Mouse (Mus musculus) midbrain, embryonic 13.5 days (tissue): ENCODE results near the gene Cpn1. TPM values are rescaled to one million over a fixed set of nuclear protein-coding genes. Genes with fewer than 3 reads are reported as not detected.

Experiments used
- ATAC-seq: fragments of 200-750 bp; cut with Nextera tagmentation; 2 replicates; pipeline ENCODE4 v1.8.0; 2017; ENCODE audit warnings: mild to moderate bottlenecking, moderate TSS enrichment, moderate library complexity
- H3K27ac ChIP-seq: fragments of 300-500 bp; sonication (generic); 2 replicates; pipeline ENCODE4 v1.5.1; 2015; ENCODE audit warnings: inconsistent platforms, mild to moderate bottlenecking, moderate library complexity
- H3K27me3 ChIP-seq: fragments of 300-500 bp; sonication (generic); 2 replicates; pipeline ENCODE4 v1.6.1; 2015; ENCODE audit warnings: mild to moderate bottlenecking, inconsistent platforms
- H3K36me3 ChIP-seq: fragments of 300-500 bp; sonication (generic); 2 replicates; pipeline ENCODE4 v1.6.1; 2015; ENCODE audit warnings: mild to moderate bottlenecking, inconsistent platforms
- H3K4me1 ChIP-seq: fragments of 300-500 bp; sonication (generic); replicated peaks from 2 replicates; pipeline ENCODE4 v1.6.1; 2015; ENCODE audit warnings: inconsistent platforms
- H3K4me2 ChIP-seq: fragments of 300-500 bp; sonication (generic); replicated peaks from 2 replicates; pipeline ENCODE4 v1.6.1; 2015; ENCODE audit warnings: moderate library complexity, mild to moderate bottlenecking, inconsistent platforms
- H3K4me3 ChIP-seq: fragments of 300-500 bp; sonication (generic); replicated peaks from 2 replicates; pipeline ENCODE4 v1.5.1; 2015; ENCODE audit warnings: mild to moderate bottlenecking, inconsistent platforms
- H3K9ac ChIP-seq: fragments of 300-500 bp; sonication (generic); replicated peaks from 2 replicates; pipeline ENCODE4 v1.6.1; 2015; ENCODE audit warnings: mild to moderate bottlenecking, inconsistent platforms
- H3K9me3 ChIP-seq: fragments of 300-500 bp; sonication (generic); 2 replicates; pipeline ENCODE4 v1.6.1; 2016; ENCODE audit warnings: mild to moderate bottlenecking, inconsistent platforms
- WGBS: fragments of 180-500 bp; shearing (Covaris S2); methylation state at CpG from one replicate; pipeline ENCODE4 v1.1.7; 2015; 5-methylcytosine and 5-hydroxymethylcytosine counted together
- polyA plus RNA-seq: library from polyadenylated mRNA; unstranded; fragments of >200 nt; fragmentation: Nextera tagmentation; extraction: Ambion mirVana; gene quantifications from 2 replicates; pipeline ENCODE4 v1.2.1, GENCODE M21; 2015

Cpn1 gene
- polyA plus RNA-seq, 1 experiment from 2014 or later: 0.16 TPM

- ATAC-seq: no peak
- Histone ChIP-seq H3K4me1 (peaks cover 12% of the 10 kb centered on the region), H3K4me2 (0 out of 2 replicates have a peak overlapping the region, but pooled peaks have one; percentile 4), H3K27ac (no peak overlapping the region), H3K27me3 (no peaks in the 10 kb centered on the region), H3K9ac (peak overlapping the region; percentile 39; the same call in 1 of the 2 replicates), H3K4me3 (no peak overlapping the region), H3K36me3 (no peaks in the 10 kb centered on the region), H3K9me3 (no peaks in the 10 kb centered on the region)
- 16% methylated on average over 11 of the region's 11 CpGs for WGBS
These were observed 56.5 kb downstream of the Cpn1 start for GRCm38 (mm10) chr19:43929869-43930268.

- Histone ChIP-seq H3K4me3 (no peak overlapping the region), H3K4me2 (no peak overlapping the region), H3K4me1 (peaks cover 12% of the 10 kb centered on the region), H3K9ac (no peak overlapping the region), H3K27me3 (no peaks in the 10 kb centered on the region), H3K27ac (no peak overlapping the region), H3K36me3 (no peaks in the 10 kb centered on the region), H3K9me3 (no peaks in the 10 kb centered on the region)
- WGBS: 89% methylated on average over 5 of the region's 5 CpGs
- no peak for ATAC-seq
These were observed 58.4 kb downstream of the Cpn1 start for GRCm38 (mm10) chr19:43927967-43928366.

DNA sequence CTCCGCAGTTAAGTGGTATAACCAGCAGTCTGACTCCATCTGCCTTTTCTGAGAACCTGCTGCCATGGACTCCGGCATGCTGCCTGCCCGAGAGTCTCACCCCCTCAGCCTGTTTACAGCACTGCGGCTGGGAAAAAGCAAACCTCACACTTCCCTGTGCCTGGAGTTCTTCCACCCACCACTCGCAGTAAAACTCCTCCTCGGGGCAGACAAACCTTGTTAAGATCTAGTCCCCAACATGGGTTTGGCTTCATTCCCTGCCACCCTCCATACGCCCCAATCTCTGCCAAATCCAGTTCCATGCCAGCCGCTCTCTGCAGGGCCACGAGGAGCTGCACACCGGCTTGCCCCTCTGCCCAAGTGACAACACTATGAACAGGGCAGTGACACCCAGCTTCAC is 59.3 kb downstream of the Cpn1 start:
- Histone ChIP-seq H3K9me3 (no peaks in the 10 kb centered on the region), H3K9ac (no peak overlapping the region), H3K36me3 (no peaks in the 10 kb centered on the region), H3K4me2 (no peak overlapping the region), H3K4me1 (peaks cover 12% of the 10 kb centered on the region), H3K27ac (no peak overlapping the region), H3K27me3 (no peaks in the 10 kb centered on the region), H3K4me3 (no peak overlapping the region)
- no peak for ATAC-seq
- 87% methylated on average over 10 of the region's 10 CpGs for WGBS

DNA sequence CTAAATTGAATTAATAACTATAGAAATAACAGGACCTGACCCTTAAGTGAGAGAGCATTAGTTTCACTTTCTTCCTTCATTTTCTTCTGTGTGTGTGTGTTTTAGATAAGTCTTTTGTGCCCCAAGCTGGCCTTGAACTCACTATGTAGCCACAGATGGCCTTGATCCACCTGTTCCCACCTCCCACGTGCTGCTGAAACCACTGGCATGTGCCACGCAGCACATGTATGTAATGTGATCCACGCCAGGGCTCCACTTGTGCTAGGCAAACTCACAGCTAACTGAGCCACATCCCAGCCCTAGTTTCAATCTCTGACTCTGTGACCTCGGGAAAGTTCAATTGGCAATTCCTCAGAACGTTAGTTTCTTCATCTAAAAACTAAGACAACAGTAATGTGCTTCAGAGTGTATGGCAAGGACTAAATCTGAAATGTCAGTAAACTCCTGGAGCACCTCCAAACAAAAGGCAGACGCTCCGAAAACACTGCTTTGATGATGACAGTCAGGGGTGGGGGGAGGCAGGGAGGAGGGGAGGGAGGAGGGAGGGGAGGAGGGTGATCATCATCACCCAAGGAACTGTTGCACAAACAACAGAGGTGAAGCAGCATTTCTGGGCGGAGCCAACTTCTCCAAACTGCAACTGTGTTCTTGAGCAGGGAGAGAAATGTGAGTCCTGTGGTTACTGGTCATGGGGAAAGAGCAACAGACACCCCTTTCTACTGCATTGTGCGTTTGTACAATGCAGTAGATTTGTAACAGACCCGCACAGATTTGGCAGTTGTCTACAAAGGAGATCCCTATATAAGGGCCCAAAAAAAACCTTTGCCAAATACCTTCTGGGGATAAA is 60.0 kb downstream of the Cpn1 start:
- ATAC-seq: no peak
- Histone ChIP-seq H3K27ac (no peak overlapping the region), H3K4me2 (no peak overlapping the region), H3K9me3 (no peaks in the 10 kb centered on the region), H3K4me3 (no peak overlapping the region), H3K9ac (no peak overlapping the region), H3K27me3 (peaks cover 3% of the 10 kb centered on the region; the same call in 1 of the 2 replicates), H3K36me3 (no peaks in the 10 kb centered on the region), H3K4me1 (peaks cover 12% of the 10 kb centered on the region)
- 82% methylated on average over 10 of the region's 10 CpGs for WGBS

- no peak overlapping the region for H3K4me3 ChIP-seq
- no peak for ATAC-seq
- H3K27me3 ChIP-seq: peaks cover 13% of the 10 kb centered on the region
- 70% methylated on average over 8 of the region's 8 CpGs for WGBS
- H3K9me3 ChIP-seq: no peaks in the 10 kb centered on the region
- no peak overlapping the region for H3K27ac ChIP-seq
- H3K4me2 ChIP-seq: no peak overlapping the region
- H3K9ac ChIP-seq: no peak overlapping the region
- H3K4me1 ChIP-seq: peaks cover 8% of the 10 kb centered on the region
- no peaks in the 10 kb centered on the region for H3K36me3 ChIP-seq
These were observed 62.0 kb downstream of the Cpn1 start for GRCm38 (mm10) chr19:43924361-43924760.

GRCm38 (mm10) chr19:43922963-43923362 is 63.4 kb downstream of the Cpn1 start:
- H3K27ac ChIP-seq: no peak overlapping the region
- H3K4me3 ChIP-seq: no peak overlapping the region
- H3K9ac ChIP-seq: no peak overlapping the region
- ATAC-seq: no peak
- H3K4me1 ChIP-seq: peaks cover 8% of the 10 kb centered on the region
- no peaks in the 10 kb centered on the region for H3K9me3 ChIP-seq
- peaks cover 13% of the 10 kb centered on the region for H3K27me3 ChIP-seq
- 91% methylated on average over 7 of the region's 7 CpGs for WGBS
- no peak overlapping the region for H3K4me2 ChIP-seq
- no peaks in the 10 kb centered on the region for H3K36me3 ChIP-seq

DNA sequence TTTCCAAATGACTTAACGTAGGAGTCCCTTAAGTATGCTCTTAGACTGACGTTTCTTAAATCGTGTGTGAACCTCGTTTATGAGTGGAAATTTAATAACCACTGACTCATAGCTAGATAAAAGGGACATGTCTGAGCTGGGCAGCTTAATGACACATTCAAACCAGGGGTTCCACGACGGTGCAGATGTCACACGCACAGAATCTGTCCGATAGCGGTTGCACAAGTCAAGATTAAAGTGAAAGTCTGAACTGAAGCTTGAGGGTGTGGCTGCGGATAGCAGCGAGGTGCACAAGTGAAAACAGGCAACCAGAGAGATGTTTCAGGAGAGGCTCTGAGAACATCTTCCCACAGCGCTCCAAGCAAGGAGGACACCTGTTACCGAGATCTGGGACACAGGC is 64.9 kb downstream of the Cpn1 start:
- Histone ChIP-seq H3K4me3 (no peak overlapping the region), H3K4me2 (no peak overlapping the region), H3K27me3 (peaks cover 13% of the 10 kb centered on the region), H3K36me3 (no peaks in the 10 kb centered on the region), H3K27ac (no peak overlapping the region), H3K9ac (no peak overlapping the region), H3K9me3 (no peaks in the 10 kb centered on the region), H3K4me1 (peaks cover 8% of the 10 kb centered on the region)
- ATAC-seq: no peak
- WGBS: 60% methylated on average over 13 of the region's 13 CpGs

DNA sequence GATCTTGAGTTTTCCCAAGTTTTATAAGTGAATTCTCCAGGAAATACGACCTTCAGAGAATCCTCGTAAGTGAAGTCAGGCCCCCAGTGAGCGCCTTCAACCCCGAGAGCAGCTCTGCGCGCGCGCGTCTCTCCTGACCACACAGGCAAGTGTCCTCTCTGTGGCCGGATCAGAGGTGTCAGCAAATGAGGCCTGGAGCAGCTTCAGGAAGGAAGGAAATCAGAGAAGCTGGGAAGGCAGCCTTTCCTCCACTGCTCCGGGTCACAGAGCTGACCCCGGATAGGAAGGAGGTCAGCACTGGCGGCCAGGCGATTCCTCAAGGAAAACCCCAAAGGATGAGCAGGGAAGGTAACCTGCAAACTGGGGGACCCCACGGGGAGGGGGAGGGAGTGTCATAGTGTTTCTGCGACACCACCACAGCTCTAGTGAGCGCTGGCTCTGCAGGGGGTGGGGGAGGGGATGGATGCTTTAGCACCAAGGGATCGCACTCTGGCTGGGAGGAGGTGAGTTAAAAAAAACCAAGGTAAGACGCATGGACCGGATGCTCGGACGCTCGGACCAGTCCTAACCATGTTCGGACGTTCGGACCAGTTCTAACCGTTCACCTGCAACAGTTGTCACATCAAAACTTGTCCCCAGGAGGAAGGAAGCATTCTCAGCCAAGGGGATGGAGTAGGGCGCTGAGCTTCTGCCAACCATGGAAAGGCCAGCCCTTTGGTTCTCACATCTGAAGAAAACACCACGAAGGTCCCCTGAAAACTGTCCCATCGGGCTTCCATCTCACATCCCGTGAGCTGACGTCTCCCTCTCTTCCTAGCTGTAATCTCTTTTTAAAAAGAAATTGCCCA is 65.7 kb downstream of the Cpn1 start:
- no peak overlapping the region for H3K9ac ChIP-seq
- peaks cover 8% of the 10 kb centered on the region for H3K4me1 ChIP-seq
- no peaks in the 10 kb centered on the region for H3K36me3 ChIP-seq
- peak overlapping the region; percentile 29 for H3K4me2 ChIP-seq
- no peaks in the 10 kb centered on the region for H3K9me3 ChIP-seq
- H3K27me3 ChIP-seq: peaks cover 13% of the 10 kb centered on the region
- no peak for ATAC-seq
- H3K27ac ChIP-seq: no peak overlapping the region
- H3K4me3 ChIP-seq: no peak overlapping the region
- 17% methylated on average over 32 of the region's 32 CpGs for WGBS

DNA sequence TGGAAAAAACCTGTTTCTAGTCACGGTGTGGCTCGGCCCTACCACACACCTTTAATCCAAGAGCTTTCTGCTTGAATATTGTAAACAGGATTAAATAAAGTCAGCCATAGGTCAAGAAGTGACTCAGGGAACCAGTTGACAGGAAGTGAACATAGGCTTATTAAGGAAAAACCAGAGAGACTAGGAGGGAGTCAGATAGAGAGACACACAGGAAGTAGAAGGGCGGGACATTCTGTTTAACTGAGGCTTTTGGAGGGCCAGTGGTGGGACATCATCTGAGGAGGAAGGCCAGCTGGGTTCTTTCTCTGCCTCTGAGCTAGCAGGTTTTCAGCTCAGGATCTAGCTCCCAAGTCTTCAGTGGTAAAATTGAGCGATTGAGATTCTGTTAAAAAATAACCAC is 66.5 kb downstream of the Cpn1 start:
- no peak for ATAC-seq
- H3K36me3 ChIP-seq: no peaks in the 10 kb centered on the region
- H3K9ac ChIP-seq: no peak overlapping the region
- H3K27ac ChIP-seq: no peak overlapping the region
- no peaks in the 10 kb centered on the region for H3K9me3 ChIP-seq
- peaks cover 13% of the 10 kb centered on the region for H3K27me3 ChIP-seq
- no peak overlapping the region for H3K4me2 ChIP-seq
- WGBS: 91% methylated on average over 4 of the region's 4 CpGs
- no peak overlapping the region for H3K4me3 ChIP-seq
- peaks cover 8% of the 10 kb centered on the region for H3K4me1 ChIP-seq

GRCm38 (mm10) chr19:43918834-43919233 is 67.5 kb downstream of the Cpn1 start:
- ATAC-seq: no peak
- H3K4me3 ChIP-seq: no peak overlapping the region

DNA sequence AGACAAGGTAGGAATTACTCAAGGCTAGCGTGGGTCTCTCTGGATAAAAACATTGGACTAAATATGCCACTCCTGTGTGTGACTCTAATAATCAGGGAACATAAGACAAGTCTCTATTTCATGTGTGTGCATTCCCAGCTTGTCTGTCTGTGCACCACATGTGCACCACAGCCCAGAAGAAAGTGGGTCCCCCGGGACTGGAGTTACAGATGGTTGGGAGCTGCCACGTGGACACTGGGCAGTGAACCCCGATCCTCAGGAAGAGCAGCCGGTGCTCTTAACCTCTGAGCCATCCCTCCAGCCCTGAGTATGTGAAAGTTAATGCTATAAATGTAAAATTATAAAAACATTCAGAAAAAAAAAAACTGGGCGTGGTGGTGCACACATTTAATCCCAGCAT is 68.6 kb downstream of the Cpn1 start:
- Histone ChIP-seq H3K27me3 (peaks cover 13% of the 10 kb centered on the region), H3K27ac (no peak overlapping the region), H3K36me3 (no peaks in the 10 kb centered on the region), H3K4me3 (no peak overlapping the region), H3K4me1 (peaks cover 8% of the 10 kb centered on the region), H3K4me2 (no peak overlapping the region), H3K9me3 (no peaks in the 10 kb centered on the region), H3K9ac (no peak overlapping the region)
- no peak for ATAC-seq
- 84% methylated on average over 6 of the region's 6 CpGs for WGBS

More at GRCm38 (mm10) chr19:43918834-43919233, 67.5 kb downstream of the Cpn1 start:
- Histone ChIP-seq H3K27ac (no peak overlapping the region), H3K4me1 (peaks cover 8% of the 10 kb centered on the region), H3K27me3 (peaks cover 13% of the 10 kb centered on the region), H3K9ac (no peak overlapping the region), H3K4me2 (no peak overlapping the region), H3K9me3 (no peaks in the 10 kb centered on the region), H3K36me3 (no peaks in the 10 kb centered on the region)
- WGBS: 81% methylated on average over 3 of the region's 3 CpGs

GRCm38 (mm10) chr19:43917406-43917691 is 69.0 kb downstream of the Cpn1 start:
- H3K4me1 ChIP-seq: peaks cover 8% of the 10 kb centered on the region
- no peak overlapping the region for H3K4me3 ChIP-seq
- H3K27me3 ChIP-seq: peaks cover 13% of the 10 kb centered on the region
- H3K9ac ChIP-seq: no peak overlapping the region
- H3K36me3 ChIP-seq: no peaks in the 10 kb centered on the region
- whole genome bisulfite sequencing: 77% methylated on average over 2 of the region's 2 CpGs
- ATAC-seq: no peak
- H3K9me3 ChIP-seq: no peaks in the 10 kb centered on the region
- H3K4me2 ChIP-seq: no peak overlapping the region
- H3K27ac ChIP-seq: no peak overlapping the region
